Mouse (Mus musculus) CH12.LX (cell line): ENCODE results near the gene Adprhl2. TPM values are rescaled to one million over a fixed set of nuclear protein-coding genes. Genes with fewer than 3 reads are reported as not detected.

ENCODE experiments used
- DNase-seq: peaks from one replicate; pipeline ENCODE4 v3.0.0-alpha.2; 2013; ENCODE audit errors: extremely low read depth
- H3K27ac ChIP-seq: 2 replicates; pipeline ENCODE4 v1.5.1; 2012; ENCODE audit warnings: low read depth, mild to moderate bottlenecking, control low read depth, moderate library complexity; ENCODE audit not compliant: insufficient read depth
- H3K27me3 ChIP-seq: replicated peaks from 2 replicates; pipeline ENCODE3; 2012; ENCODE audit warnings: inconsistent platforms
- H3K36me3 ChIP-seq, 2 experiments: replicated peaks in 1 of 2; 2 replicates each; pipeline versions ENCODE3 to v1.6.1; 2012; ENCODE audit warnings: inconsistent platforms in 1 of 2, low read length in 1 of 2, mild to moderate bottlenecking in 1 of 2, mixed read lengths in 1 of 2, moderate library complexity in 1 of 2; ENCODE audit not compliant: control insufficient read depth in 1 of 2, insufficient read depth in 1 of 2
- H3K4me1 ChIP-seq, 2 experiments: 2 replicates each; pipeline ENCODE4 v1.6.1; 2012; ENCODE audit warnings: inconsistent platforms in 1 of 2, moderate library complexity in 1 of 2; ENCODE audit not compliant: insufficient read depth in 2 of 2, control insufficient read depth in 1 of 2
- H3K4me2 ChIP-seq: 2 replicates; pipeline ENCODE4 v1.6.1; 2012; ENCODE audit warnings: low read depth, mild to moderate bottlenecking, control low read depth; ENCODE audit not compliant: poor library complexity, insufficient read depth, severe bottlenecking
- H3K4me3 ChIP-seq, 3 experiments: fragments of 150-350 bp in 1 of 3; sonication (generic) in 1 of 3; replicated peaks in 1 of 3; 2 replicates each; pipeline versions ENCODE3 to v1.5.1; 2011 to 2012; ENCODE audit warnings: low read depth in 2 of 3, low read length in 2 of 3, mild to moderate bottlenecking in 2 of 3, moderate library complexity in 2 of 3, control low read depth in 1 of 3, improper control_type of control experiment in 1 of 3, inconsistent platforms in 1 of 3, mixed read lengths in 1 of 3; ENCODE audit not compliant: poor library complexity in 1 of 3
- H3K79me2 ChIP-seq: replicated peaks from 2 replicates; pipeline ENCODE4 v1.6.1; 2012; ENCODE audit warnings: mild to moderate bottlenecking, moderate library complexity; ENCODE audit not compliant: control insufficient read depth, poor library complexity, insufficient read depth, severe bottlenecking; ENCODE audit errors: extremely low read depth
- H3K9ac ChIP-seq: 2 replicates; pipeline ENCODE4 v1.6.1; 2012; ENCODE audit warnings: low read depth, mild to moderate bottlenecking, control low read depth, moderate library complexity; ENCODE audit not compliant: insufficient read depth
- H3K9me3 ChIP-seq: replicated peaks from 2 replicates; pipeline ENCODE3; 2012; ENCODE audit warnings: low read length, inconsistent platforms, mixed read lengths
- BHLHE40 ChIP-seq: IDR thresholded peaks from 2 replicates; pipeline ENCODE4 v1.6.1; 2011; ENCODE audit warnings: mild to moderate bottlenecking, low read depth, low read length, improper control_type of control experiment
- CHD1 ChIP-seq: IDR thresholded peaks from 2 replicates; pipeline ENCODE4 v1.6.1; 2012; ENCODE audit warnings: low read depth, low read length, improper control_type of control experiment, inconsistent platforms
- CHD2 ChIP-seq: IDR thresholded peaks from 2 replicates; pipeline ENCODE4 v1.6.1; 2011; ENCODE audit warnings: low read length, improper control_type of control experiment
- CTCF ChIP-seq, 2 experiments: IDR thresholded peaks in 1 of 2; conservative IDR thresholded peaks in 1 of 2; 2 replicates each; pipeline ENCODE4 v1.5.1; 2011 to 2012; ENCODE audit warnings: low read depth in 2 of 2, low read length in 2 of 2, improper control_type of control experiment in 1 of 2, inconsistent platforms in 1 of 2, mild to moderate bottlenecking in 1 of 2, moderate library complexity in 1 of 2
- ELF1 ChIP-seq: IDR thresholded peaks from 2 replicates; pipeline ENCODE4 v1.6.1; 2014; ENCODE audit warnings: low read depth, mild to moderate bottlenecking, inconsistent platforms, low read length, improper control_type of control experiment
- ETS1 ChIP-seq: conservative IDR thresholded peaks from 2 replicates; pipeline ENCODE4 v1.6.1; 2012; ENCODE audit warnings: low read depth, mild to moderate bottlenecking, inconsistent platforms, low read length, improper control_type of control experiment, moderate library complexity
- IRF4 ChIP-seq: IDR thresholded peaks from 2 replicates; pipeline ENCODE4 v1.6.1; 2014; ENCODE audit warnings: low read depth, mild to moderate bottlenecking, inconsistent platforms, low read length, improper control_type of control experiment
- JUND ChIP-seq: conservative IDR thresholded peaks from 2 replicates; pipeline ENCODE4 v1.6.1; 2011; ENCODE audit warnings: low read depth, low read length, improper control_type of control experiment
- MAFK ChIP-seq: IDR thresholded peaks from 2 replicates; pipeline ENCODE4 v1.6.1; 2011; ENCODE audit warnings: low read length, improper control_type of control experiment; ENCODE audit not compliant: insufficient replicate concordance
- MAX ChIP-seq: IDR thresholded peaks from 2 replicates; pipeline ENCODE4 v1.6.1; 2011; ENCODE audit warnings: low read length, improper control_type of control experiment
- MAZ ChIP-seq: IDR thresholded peaks from 2 replicates; pipeline ENCODE4 v1.6.1; 2012; ENCODE audit warnings: low read depth, mild to moderate bottlenecking, inconsistent platforms, low read length, improper control_type of control experiment, moderate library complexity
- MEF2A ChIP-seq: IDR thresholded peaks from 2 replicates; pipeline ENCODE4 v1.6.1; 2014; ENCODE audit warnings: low read depth, mild to moderate bottlenecking, inconsistent platforms, low read length, improper control_type of control experiment, borderline replicate concordance
- MXI1 ChIP-seq: IDR thresholded peaks from 2 replicates; pipeline ENCODE4 v1.6.1; 2011; ENCODE audit warnings: mild to moderate bottlenecking, low read depth, low read length, improper control_type of control experiment
- MYC ChIP-seq: IDR thresholded peaks from 2 replicates; pipeline ENCODE4 v1.6.1; 2011; ENCODE audit warnings: low read depth, mild to moderate bottlenecking, improper control_type of control experiment, low read length
- NRF1 ChIP-seq: IDR thresholded peaks from 2 replicates; pipeline ENCODE4 v1.6.1; 2014; ENCODE audit warnings: low read depth, mild to moderate bottlenecking, inconsistent platforms, low read length, improper control_type of control experiment, moderate library complexity
- PAX5 ChIP-seq: IDR thresholded peaks from 2 replicates; pipeline ENCODE4 v1.6.1; 2012; ENCODE audit warnings: low read length, inconsistent platforms, mixed read lengths
- POLR2A ChIP-seq: IDR thresholded peaks from 2 replicates; pipeline ENCODE4 v1.6.1; 2011; ENCODE audit warnings: low read depth, mild to moderate bottlenecking, improper control_type of control experiment, low read length
- POLR2AphosphoS2 ChIP-seq: IDR thresholded peaks from 2 replicates; pipeline ENCODE4 v1.6.1; 2011; ENCODE audit warnings: low read depth, low read length, improper control_type of control experiment
- RCOR1 ChIP-seq: conservative IDR thresholded peaks from 2 replicates; pipeline ENCODE4 v1.6.1; 2012; ENCODE audit warnings: low read depth, mild to moderate bottlenecking, inconsistent platforms, low read length, improper control_type of control experiment
- SIN3A ChIP-seq: IDR thresholded peaks from 2 replicates; pipeline ENCODE4 v1.6.1; 2012; ENCODE audit warnings: low read length, improper control_type of control experiment, inconsistent platforms
- TBP ChIP-seq: conservative IDR thresholded peaks from 2 replicates; pipeline ENCODE4 v1.6.1; 2011; ENCODE audit warnings: low read depth, low read length, improper control_type of control experiment
- TCF12 ChIP-seq: IDR thresholded peaks from 2 replicates; pipeline ENCODE4 v1.6.1; 2014; ENCODE audit warnings: low read depth, mild to moderate bottlenecking, inconsistent platforms, low read length, improper control_type of control experiment
- UBTF ChIP-seq: IDR thresholded peaks from 2 replicates; pipeline ENCODE4 v1.6.1; 2012; ENCODE audit warnings: low read depth, mild to moderate bottlenecking, inconsistent platforms, low read length, improper control_type of control experiment, moderate library complexity
- USF1 ChIP-seq: IDR thresholded peaks from 2 replicates; pipeline ENCODE4 v1.6.1; 2014; ENCODE audit warnings: low read depth, mild to moderate bottlenecking, inconsistent platforms, low read length, improper control_type of control experiment
- USF2 ChIP-seq: conservative IDR thresholded peaks from 2 replicates; pipeline ENCODE4 v1.6.1; 2011; ENCODE audit warnings: low read depth, low read length, improper control_type of control experiment
- ZKSCAN1 ChIP-seq: IDR thresholded peaks from 2 replicates; pipeline ENCODE4 v1.6.1; 2012; ENCODE audit warnings: low read depth, inconsistent platforms, low read length, improper control_type of control experiment, borderline replicate concordance
- ZNF384 ChIP-seq: IDR thresholded peaks from 2 replicates; pipeline ENCODE4 v1.6.1; 2012; ENCODE audit warnings: low read depth, low read length, improper control_type of control experiment, inconsistent platforms
- dilution Hi-C: fragments of 300-500 bp; cut with MboI; formaldehyde crosslinking; loops from 2 replicates; pipeline ENCODE4 v1.14.3; 2020; ENCODE audit warnings: low sequenced_read_pairs; ENCODE audit not compliant: extremely low pct_unique_long_range_greater_than_20kb, extremely low pct_ligation_motif_present
- in situ Hi-C: fragments of 300-500 bp; cut with MboI; formaldehyde crosslinking; loops from 3 replicates; pipeline ENCODE4 v1.14.3; 2019; ENCODE audit warnings: low sequenced_read_pairs, low pct_ligation_motif_present, low pct_unique_long_range_greater_than_20kb, mixed read lengths
- polyA plus RNA-seq: library from polyadenylated mRNA; unstranded; fragments of >175 nt; gene quantifications from 2 replicates; pipeline ENCODE4 v1.2.1, GENCODE M21; 2012; ENCODE audit warnings: low read depth; ENCODE audit not compliant: insufficient read length
- total RNA-seq, 2 experiments: library from RNA; depleted of rRNA; stranded (reverse); fragments of 300-350 nt in 1 of 2; fragments of >200 nt in 1 of 2; gene quantifications; 2 replicates each; pipeline ENCODE4 v1.2.3; 2012 to 2014

Gene Adprhl2
- total and polyA plus RNA-seq, 3 experiments = 52.0 to 68.5 (median 59.7) TPM

GRCm38 (mm10) chr4:126319806-126320205 lies 1.7 kb downstream of the Adprhl2 start:
- Histone ChIP-seq H3K27ac (0 out of 2 replicates have a peak overlapping the region, but pooled peaks have one; percentile 24), H3K9ac (no peak overlapping the region), H3K4me3 (no peak overlapping the region), H3K4me2 (no peak overlapping the region), H3K79me2 (peaks cover 14% of the 10 kb centered on the region), H3K36me3 (peaks cover 35 to 57% of the 10 kb centered on the region in 2 experiments), H3K4me1 (peaks cover 4 to 17% of the 10 kb centered on the region in 2 experiments; a peak in 3 of 4 replicates), H3K27me3 (no peaks in the 10 kb centered on the region), H3K9me3 (no peaks in the 10 kb centered on the region)
- no peak for DNase-seq
- TF ChIP-seq MAX = no peak
- no peak for TF ChIP-seq BHLHE40
- no peak for TF ChIP-seq CTCF (conservative IDR thresholded peaks at IDR 0.05 in 1 of 2, IDR thresholded peaks at IDR 0.05 in 1 of 2; ENCODE audit: low read depth in 2 of 2, low read length in 2 of 2)
- TF ChIP-seq POLR2A = no peak
- TF ChIP-seq ZKSCAN1 = no peak
- no peak for TF ChIP-seq ELF1
- TF ChIP-seq MEF2A = no peak
- no peak for TF ChIP-seq TCF12
- TF ChIP-seq MAZ = no peak
- no peak for TF ChIP-seq MYC
- TF ChIP-seq MAFK = no peak
- no peak for TF ChIP-seq CHD2
- TF ChIP-seq NRF1 = no peak
- TF ChIP-seq CHD1 = no peak
- TF ChIP-seq JUND = no peak
- TF ChIP-seq MXI1 = no peak
- TF ChIP-seq SIN3A = no peak
- TF ChIP-seq POLR2AphosphoS2 = no peak
- in situ Hi-C loops (no loop called here), dilution Hi-C loops (no loop called here)

- peaks cover 14% of the 10 kb centered on the region for H3K79me2 ChIP-seq
- H3K27ac ChIP-seq = no peak overlapping the region
- in situ Hi-C loops = no loop called here
- dilution Hi-C loops = no loop called here
- H3K9ac ChIP-seq = no peak overlapping the region
- H3K36me3 ChIP-seq = peaks cover 37 to 66% of the 10 kb centered on the region in 2 experiments
- H3K4me3 ChIP-seq = no peak overlapping the region
- no peak overlapping the region for H3K4me2 ChIP-seq
- DNase-seq = no peak
- no peaks in the 10 kb centered on the region for H3K9me3 ChIP-seq
- TF ChIP-seq MAZ (no peak), IRF4 (no peak), NRF1 (no peak), RCOR1 (no peak), BHLHE40 (no peak), MXI1 (no peak), CHD2 (no peak), TBP (no peak), UBTF (no peak), CHD1 (no peak), USF1 (no peak), ETS1 (no peak), ZNF384 (no peak), PAX5 (no peak), POLR2A (no peak), USF2 (no peak)
- TF ChIP-seq, all 38 proteins: peak for 0
- H3K4me1 ChIP-seq = peaks cover 4 to 14% of the 10 kb centered on the region in 2 experiments; a peak in 3 of 4 replicates
- H3K27me3 ChIP-seq = no peaks in the 10 kb centered on the region
Observed at GRCm38 (mm10) chr4:126316443-126317040, 5.0 kb downstream of the Adprhl2 start.
